Mouse (Mus musculus) right cerebral cortex, postnatal 14 days (tissue): ENCODE data around the gene Gm47841.

Experiments used
- DNase-seq: peaks from one replicate; pipeline ENCODE4 v3.0.0; 2022

Gene Gm47841

DNA sequence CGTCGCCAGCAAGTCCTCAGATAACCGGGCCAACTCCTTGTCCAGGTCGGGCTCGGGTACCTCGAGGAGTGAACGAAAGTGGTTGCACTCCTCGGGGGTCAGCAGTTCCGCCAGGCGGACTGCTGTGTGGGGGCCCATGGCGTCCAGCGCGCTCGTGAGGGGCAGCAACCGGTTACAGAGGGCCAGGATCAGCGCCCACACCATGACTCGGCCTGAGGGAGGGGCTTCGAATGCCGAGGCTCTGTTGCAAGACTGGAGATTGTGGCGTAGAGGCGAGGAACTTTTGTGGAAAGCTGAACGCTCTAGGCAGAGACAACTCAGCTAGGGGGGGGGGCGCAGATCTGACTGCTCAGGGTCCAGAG lies at the start of gene Gm47841:
Gene Gm47841 (minus strand): TSS at position 204 of the 362 bp plus-strand sequence.
- no peak for DNase-seq

GRCm38 (mm10) chr15:101095392-101095791 lies 48.2 kb upstream of the Gm47841 start:
- no peak for DNase-seq

DNA sequence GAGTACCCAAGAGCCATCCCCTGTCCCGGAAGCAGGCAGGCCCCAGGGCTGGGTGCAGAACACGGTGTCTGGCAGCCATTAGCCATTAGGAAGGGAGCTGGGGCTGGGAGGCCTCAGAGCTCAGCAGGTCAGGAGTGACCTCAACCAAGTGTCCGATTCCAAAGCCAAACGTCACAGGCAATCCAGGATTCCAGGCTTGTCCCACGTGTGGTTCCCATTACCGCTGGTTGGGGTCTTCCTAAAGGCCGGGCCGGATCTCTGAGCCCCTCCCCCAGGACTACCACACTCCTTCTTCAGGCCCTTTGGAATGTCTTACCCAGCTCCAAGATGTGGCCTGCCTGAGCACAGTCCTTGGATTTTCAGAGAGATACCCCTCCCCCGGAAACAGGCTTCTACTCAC lies 47.8 kb upstream of the Gm47841 start:
- no peak for DNase-seq

DNA sequence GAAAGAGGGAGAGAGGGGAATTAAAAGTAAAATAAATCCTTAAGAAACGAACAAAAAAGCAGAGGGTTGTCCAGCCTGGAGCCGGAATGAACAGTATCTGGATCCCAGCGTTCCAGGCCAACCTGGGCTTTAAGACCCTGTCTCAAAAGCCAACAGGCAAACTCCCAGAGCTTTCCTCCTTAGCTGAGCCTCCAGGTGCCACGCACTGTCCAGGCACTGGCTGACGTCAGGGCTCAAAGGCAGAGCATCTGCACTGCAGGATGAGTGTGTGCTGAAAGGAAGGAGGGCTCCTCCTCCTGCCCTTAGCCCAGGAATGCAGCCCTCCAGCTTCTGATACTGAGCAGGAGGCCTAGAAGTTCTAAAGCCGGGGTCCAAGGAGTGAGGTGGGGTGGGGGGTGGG lies 46.8 kb upstream of the Gm47841 start:
- DNase-seq, result no peak

DNA sequence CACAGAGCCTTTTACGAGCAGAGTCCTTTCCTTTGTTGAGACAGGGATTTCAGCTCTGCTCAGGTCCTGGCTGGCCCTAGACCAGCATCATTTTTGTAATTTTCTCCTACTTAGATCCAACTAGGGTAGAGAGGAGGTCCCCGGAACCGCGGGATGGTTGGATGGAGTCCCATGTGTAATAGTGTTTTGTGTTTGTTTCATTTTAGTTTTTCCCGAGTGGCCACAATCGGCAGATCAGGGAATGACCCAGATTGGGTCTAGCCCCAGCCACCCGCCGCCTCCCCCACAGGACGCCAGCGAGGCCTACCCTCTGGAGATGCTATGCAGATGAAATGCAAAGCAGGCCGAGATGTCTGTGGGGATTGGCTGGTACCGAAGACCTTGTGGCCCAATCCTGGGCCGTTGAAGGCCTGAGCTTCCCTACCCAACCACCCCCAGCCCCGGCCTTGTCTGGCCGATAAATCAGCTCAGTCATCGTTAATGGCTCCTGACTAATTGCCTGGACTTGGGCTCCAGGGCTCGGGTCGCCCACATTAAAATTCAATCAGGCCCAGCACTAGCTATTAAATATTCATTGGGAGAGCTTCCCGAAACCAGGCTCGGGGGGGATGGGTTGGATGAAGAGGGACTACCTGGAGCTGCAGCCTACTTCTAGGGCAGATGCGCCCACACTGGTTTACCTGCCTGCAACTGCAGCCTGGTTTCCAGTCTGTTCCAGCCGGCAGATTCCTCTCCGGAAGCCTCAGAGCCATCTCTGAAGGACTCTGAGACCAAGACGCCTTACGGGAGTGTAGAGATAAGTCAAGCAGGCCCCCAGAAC lies 45.8 kb upstream of the Gm47841 start:
- DNase-seq, result peak; percentile 40

DNA sequence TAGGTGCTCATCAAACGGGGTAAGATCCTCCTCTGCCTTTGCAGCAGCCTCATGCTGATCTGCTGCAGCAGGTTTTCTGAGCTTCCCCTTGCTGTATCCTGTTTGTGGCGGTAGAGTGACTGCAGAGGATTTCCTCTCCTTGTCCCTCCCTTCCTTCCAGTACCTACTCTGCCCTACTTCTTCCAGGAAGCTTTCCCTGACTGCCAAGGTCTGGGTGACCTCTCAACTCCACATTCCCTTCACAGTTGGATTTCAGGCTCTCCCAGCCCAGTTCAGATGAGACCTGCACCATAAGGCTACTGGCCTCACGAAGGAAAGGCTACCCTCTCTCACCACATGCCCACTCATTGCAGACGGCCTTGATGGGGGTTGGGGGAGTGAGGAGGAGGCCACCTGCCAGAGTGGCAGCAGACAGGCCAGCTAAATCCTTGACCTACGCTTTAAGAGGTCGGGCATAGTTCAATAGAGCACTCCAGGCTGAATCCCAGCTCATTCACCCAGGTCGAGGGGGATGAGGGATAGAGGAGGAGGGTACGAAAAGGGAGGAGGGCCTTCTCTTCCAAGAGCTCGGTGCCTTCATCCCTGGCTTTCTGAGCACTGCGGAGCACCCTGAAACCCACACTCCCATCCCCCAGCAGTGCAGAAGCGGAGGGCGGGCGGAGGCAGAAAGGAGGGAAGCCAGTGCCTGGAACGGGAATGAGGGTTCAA lies 45.1 kb upstream of the Gm47841 start:
- no peak for DNase-seq

DNA sequence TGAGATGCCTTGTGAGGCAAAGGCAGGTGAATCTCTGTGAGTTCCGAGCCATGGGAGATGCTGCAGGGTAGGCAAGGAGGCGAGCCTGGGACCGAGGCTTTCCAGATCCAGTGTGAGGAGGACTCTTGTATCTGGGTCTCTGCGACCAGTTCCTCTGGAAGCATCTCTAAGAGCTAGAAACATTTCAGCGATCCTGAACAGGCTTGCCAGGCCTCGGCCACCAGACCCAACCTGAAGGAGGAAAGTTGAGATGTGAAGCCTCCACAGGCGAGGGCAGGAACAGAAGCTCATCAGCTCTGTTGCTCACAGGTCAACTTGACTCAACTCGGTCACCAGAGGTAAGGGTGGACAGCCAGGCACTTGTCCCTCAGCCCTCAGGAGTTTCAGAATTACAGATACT lies 44.4 kb upstream of the Gm47841 start:
- DNase-seq, result no peak

DNA sequence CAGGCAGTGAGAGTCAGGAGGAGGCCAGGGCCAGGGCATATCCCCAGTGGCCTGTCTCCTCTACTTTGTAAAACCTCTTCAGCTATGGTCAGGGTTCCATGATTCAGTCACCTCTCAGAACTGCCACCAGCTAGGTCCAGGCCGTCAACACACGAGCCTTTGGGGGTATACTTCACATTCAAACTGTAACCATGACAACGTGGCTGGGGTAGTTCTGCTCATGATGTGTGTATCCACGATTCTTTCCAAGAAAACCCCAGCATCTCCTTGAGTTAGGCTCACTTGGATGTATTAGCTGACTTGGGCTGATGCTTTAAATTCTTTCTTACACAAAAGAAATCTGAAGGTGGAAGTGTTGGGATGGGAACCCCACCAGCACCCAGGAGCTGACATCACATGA lies 41.1 kb upstream of the Gm47841 start:
- DNase-seq, result no peak

GRCm38 (mm10) chr15:101086956-101087355 lies 39.8 kb upstream of the Gm47841 start:
- DNase-seq, result no peak

DNA sequence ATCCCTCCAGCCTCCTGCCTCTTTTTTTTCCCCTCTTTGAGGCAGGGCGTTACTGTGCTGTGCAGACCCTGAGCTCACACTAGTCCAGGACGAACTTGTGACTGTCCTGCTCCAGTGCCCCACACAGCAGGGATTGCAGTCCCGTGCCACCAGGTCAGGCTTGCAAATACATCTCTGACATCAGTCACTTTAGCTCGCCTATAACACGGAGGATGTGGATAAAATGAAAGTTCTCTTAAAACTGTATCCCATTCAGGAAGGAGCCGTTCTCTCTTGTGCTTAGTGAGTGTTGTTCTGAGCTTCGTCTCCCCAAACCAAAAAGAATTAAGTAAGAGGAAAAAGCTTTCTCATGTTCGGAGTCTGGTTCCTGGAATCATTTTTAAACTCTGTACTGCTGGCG lies 39.3 kb upstream of the Gm47841 start:
- no peak for DNase-seq

DNA sequence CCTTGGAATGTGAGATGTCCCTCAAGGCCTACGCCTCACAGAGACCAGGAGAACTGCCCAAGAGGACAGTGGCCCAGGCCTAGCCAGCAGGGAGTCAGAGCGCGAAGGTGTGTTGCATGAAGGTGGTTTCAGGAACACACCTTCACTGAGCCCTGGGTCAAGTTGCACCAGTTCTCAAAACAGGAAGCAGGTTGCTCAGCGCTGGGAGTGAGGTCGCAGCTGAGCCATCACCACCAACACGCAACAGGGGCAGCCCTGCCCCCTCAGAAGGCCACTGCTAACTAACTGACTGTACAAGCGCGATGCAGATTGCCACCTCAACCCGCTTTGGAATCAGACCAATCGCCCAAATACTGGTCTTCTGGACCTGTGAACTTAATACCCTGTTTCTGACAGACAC lies 37.3 kb upstream of the Gm47841 start:
- DNase-seq, result no peak

GRCm38 (mm10) chr15:101082236-101082635 lies 35.0 kb upstream of the Gm47841 start:
- no peak for DNase-seq

DNA sequence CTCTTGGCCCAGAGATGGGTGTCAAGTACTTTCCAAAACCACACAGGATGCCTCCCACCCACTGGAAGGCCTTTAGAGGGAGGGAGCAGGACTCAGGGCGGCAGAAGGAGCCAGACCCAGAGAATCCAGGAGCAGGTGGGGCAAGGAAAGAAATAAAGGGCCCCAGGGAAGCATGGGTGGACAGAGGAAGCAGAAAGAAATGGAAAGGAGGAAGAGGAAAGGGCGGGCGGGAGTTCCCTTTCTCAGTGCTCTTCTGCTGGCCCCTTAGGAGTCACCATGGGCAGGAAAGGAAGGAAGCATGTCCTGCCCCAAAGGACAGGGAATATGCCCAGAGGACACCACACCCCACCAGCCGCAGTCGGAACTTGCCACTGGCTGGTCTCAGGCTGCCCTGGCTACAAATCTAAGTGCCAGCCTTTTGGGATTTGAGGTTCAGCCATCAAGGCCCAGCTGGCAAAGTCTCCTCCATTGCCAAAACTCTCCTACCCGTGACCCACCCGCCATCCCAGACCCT lies 33.9 kb upstream of the Gm47841 start:
- DNase-seq, result no peak

DNA sequence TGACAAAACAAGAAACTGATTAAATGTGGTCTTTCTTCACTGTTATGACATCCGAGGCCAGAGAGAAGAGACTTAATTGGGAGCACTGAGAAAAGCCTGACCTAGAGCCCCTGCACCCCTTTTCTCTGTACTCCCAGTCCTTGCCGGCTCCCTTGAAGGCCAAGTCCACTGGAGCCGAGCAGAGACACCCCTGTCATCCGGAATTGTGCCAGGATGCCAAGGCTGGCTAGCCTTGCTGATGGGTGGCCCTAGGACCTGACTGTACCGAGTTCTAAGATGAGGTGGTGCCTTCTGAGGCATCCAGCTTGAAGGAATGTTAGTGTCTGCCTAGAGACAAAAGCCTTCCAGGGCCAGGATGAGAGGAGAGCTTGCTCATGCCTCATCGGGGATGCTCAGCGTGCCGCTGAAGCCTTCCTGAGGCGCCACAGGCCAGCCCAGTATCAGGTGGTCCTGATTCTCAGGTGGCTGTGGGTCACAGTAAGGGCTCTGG lies 32.9 kb upstream of the Gm47841 start:
- no peak for DNase-seq

DNA sequence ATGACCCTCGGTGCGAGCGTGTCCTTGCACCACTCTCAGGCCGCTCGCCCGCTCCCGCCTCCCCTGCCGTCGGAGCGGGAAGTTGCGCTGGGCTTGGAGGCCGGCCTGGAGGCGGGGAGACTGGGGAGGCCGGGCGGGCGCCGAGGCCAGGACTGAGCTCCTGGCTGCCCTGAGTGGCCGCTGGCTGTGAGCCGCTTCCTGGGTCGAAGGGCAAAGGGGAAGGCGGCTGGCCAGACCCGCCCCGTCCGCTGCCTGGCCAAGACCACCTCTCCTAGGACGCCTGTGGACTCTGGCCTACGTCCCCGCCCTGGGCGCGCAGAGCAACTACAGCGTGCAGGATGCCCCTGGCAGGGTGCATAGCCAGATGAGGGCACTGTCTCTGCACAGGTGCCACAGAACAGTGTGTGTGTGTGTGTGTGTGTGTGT lies 31.5 kb upstream of the Gm47841 start:
- DNase-seq, result peak; percentile 64

GRCm38 (mm10) chr15:101077813-101078730 lies 30.9 kb upstream of the Gm47841 start, which contains the start of gene Fignl2:
TSS of gene Fignl2 (minus strand) at chr15:101078567.
- DNase-seq, result no peak

GRCm38 (mm10) chr15:101077001-101077812 lies 30.0 kb upstream of the Gm47841 start:
- DNase-seq, result no peak

DNA sequence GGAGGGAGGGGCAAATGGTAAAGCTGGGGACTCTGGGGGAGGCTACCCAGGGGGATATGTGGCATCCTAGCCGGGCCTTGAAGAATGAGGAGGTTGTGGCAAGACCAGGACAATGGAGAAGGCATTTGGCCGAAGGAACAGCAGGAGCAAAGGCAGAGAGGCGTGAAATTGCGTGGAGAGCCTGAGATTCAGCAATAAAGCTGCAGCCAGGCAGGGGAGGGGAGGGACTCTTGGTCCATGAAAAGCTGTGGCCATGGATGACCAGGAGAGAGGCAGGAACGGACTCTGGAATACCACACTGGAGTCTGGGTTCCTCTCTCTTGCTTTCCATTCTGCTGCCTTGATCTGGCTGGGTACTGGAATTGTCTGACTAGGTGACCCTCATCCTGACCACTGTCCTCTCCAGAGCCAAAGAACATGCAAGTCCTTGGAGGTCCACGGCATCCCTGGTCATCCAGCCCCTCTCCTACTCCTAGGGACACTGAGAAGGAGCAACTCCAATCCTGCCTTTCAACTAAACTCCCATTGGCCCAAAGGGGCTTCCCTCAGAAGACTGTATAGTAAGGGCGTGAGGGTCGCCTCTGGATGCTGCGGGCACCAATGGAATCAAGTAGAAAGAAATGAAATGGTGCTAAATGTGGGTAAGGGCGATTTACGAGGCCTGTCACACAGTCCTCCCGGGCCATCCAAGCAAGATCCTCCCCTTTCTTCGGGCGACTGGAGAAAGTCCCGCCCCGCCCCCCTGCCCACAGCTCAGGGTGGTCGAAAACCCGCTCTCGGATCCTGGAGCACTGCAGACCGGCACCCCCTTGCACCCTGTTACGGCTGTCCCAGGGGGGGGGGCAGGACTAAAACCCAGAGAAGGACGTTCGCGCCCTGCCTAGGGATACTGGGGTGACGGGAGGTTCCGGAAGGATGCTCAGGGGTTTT lies 29.1 kb upstream of the Gm47841 start:
- no peak for DNase-seq

- DNase-seq, result no peak
Measured at GRCm38 (mm10) chr15:101075656-101076055, 28.5 kb upstream of the Gm47841 start.

GRCm38 (mm10) chr15:101075150-101075549 lies 28.0 kb upstream of the Gm47841 start:
- no peak for DNase-seq

DNA sequence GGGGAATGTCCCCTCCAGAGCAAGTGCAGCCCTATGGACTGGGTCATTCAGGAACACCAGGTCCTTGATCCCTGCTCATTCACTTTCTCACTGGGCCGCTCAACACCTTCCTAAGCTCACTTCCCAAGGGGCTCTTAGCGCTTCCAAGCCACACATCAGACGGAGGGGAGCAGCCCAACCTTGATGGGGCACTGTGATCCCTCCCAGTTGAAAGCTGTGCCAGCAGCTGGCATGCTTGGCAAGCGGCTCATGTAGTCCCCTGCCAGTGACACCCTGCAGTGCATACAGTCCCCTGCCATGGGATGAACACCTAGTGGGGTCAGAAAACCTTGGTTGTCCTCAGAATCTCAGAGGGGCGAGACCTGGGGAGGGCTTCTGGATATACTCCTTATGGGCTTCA lies 26.9 kb upstream of the Gm47841 start:
- no peak for DNase-seq
